Mouse (Mus musculus) spleen, adult 2 months (tissue): ENCODE measurements at regions not wholly inside any gene's neighbourhood (a gene's known extent, or its start where the extent isn't known, plus 50 kb on each side); places are given as distances from the start of the nearest gene placed in this dataset.

Experiments used
- CTCF ChIP-seq: fragments of 200-500 bp; IDR thresholded peaks from 2 replicates; pipeline ENCODE4 v1.5.1; 2011; ENCODE audit warnings: mild to moderate bottlenecking, inconsistent platforms; ENCODE audit not compliant: insufficient read depth, insufficient read length, insufficient replicate concordance; ENCODE audit errors: extremely low read depth
- POLR2A ChIP-seq: fragments of 200-500 bp; IDR thresholded peaks from 2 replicates; pipeline ENCODE4 v1.6.1; 2011; ENCODE audit warnings: low read depth, low read length, inconsistent platforms

- TF ChIP-seq POLR2A (no peak), CTCF (no peak)
Measured at GRCm38 (mm10) chr13:16379492-16379891, 367.8 kb downstream of the Inhba start.
